Mouse (Mus musculus) layer of hippocampus, adult 11-12 months (tissue): ENCODE data around the gene Actr10.

Experiments used
- DNase-seq: peaks from one replicate; pipeline ENCODE4 v3.0.0; 2022; ENCODE audit warnings: low spot score

Actr10 gene

GRCm38 (mm10) chr12:70937571-70938384 lies at the start of gene Actr10:
Gene Actr10, plus strand, starts transcription at chr12:70937857.
- DNase-seq = peak; percentile 93

GRCm38 (mm10) chr12:70890405-70890804 lies 47.3 kb upstream of the Actr10 start:
- no peak for DNase-seq

- no peak for DNase-seq
Measured at GRCm38 (mm10) chr12:70890874-70891470, 46.7 kb upstream of the Actr10 start.

- DNase-seq = no peak
Measured at GRCm38 (mm10) chr12:70895275-70895674, 42.4 kb upstream of the Actr10 start.

GRCm38 (mm10) chr12:70896068-70896467 lies 41.6 kb upstream of the Actr10 start:
- no peak for DNase-seq

GRCm38 (mm10) chr12:70897434-70897833 lies 40.2 kb upstream of the Actr10 start:
- DNase-seq = no peak

GRCm38 (mm10) chr12:70898450-70898849 lies 39.2 kb upstream of the Actr10 start:
- DNase-seq = no peak

- no peak for DNase-seq
Measured at GRCm38 (mm10) chr12:70904471-70904870, 33.2 kb upstream of the Actr10 start.

GRCm38 (mm10) chr12:70906867-70907266 lies 30.8 kb upstream of the Actr10 start:
- DNase-seq = no peak

- DNase-seq = no peak
Measured at GRCm38 (mm10) chr12:70907651-70908050, 30.0 kb upstream of the Actr10 start.

GRCm38 (mm10) chr12:70908076-70908475 lies 29.6 kb upstream of the Actr10 start:
- no peak for DNase-seq

GRCm38 (mm10) chr12:70910241-70910720 lies 27.4 kb upstream of the Actr10 start:
- peak; percentile 83 for DNase-seq

GRCm38 (mm10) chr12:70911029-70911428 lies 26.6 kb upstream of the Actr10 start:
- DNase-seq = peak; percentile 83

- no peak for DNase-seq
Measured at GRCm38 (mm10) chr12:70911676-70912379, 25.8 kb upstream of the Actr10 start.

GRCm38 (mm10) chr12:70913429-70913828 lies 24.2 kb upstream of the Actr10 start:
- peak; percentile 68 for DNase-seq

- DNase-seq = no peak
Measured at GRCm38 (mm10) chr12:70914387-70914786, 23.3 kb upstream of the Actr10 start.

GRCm38 (mm10) chr12:70929781-70930180 lies 7.9 kb upstream of the Actr10 start:
- DNase-seq = no peak

GRCm38 (mm10) chr12:70937150-70937549 lies 507 bp upstream of the Actr10 start:
- DNase-seq = no peak

GRCm38 (mm10) chr12:70940806-70941205 lies 3.1 kb downstream of the Actr10 start:
- DNase-seq = no peak

- no peak for DNase-seq
Measured at GRCm38 (mm10) chr12:70944181-70944580, 6.5 kb downstream of the Actr10 start.

GRCm38 (mm10) chr12:70946585-70947256 lies 9.1 kb downstream of the Actr10 start:
- no peak for DNase-seq

- DNase-seq = no peak
Measured at GRCm38 (mm10) chr12:70958640-70959039, 21.0 kb downstream of the Actr10 start.
